Mouse (Mus musculus): ENCODE measurements around the gene Tbx15.

The Tbx15 gene

DNA sequence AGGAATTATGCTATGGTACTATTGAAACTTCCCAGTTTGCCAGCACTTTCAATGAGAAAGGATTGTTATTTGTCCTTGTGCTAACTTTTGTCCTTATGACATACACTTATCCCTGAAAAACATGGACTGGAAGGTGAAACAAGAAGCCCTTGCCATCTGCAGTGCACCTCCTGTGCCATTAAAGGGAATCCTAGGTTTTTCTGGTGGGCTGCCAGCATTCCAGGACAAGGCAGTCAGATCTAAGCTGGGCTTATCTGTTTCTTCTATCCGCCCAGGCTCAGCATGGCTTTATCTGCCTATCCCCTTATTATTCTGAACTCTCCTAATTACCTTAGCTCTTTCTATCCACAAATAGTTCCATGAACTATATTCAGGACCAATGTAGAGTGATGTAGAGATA lies 98.6 kb downstream of the Tbx15 start:
- in situ Hi-C loops (cut with MboI; ENCODE audit: low sequenced_read_pairs) = no loop called here

DNA sequence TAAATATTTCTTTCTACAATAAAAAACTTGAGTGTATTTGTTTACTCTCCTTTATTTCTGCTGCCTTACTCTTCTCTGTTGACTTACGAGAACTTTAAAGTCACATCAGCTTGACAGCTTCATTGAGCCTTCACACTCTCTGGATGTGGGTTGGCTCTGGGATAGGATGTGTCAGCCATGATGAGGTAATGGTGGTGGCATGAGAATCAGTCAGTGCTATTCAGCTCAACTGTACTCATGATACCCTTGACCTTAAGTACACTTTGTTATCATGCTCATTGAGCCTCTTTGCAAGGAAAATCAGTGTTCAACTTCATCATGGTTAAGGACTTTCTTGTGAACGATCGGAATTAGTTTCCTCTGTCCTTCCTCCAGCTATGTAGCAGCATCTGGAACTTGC lies 99.8 kb downstream of the Tbx15 start:
- in situ Hi-C loops (cut with MboI; ENCODE audit: low sequenced_read_pairs) = no loop called here

DNA sequence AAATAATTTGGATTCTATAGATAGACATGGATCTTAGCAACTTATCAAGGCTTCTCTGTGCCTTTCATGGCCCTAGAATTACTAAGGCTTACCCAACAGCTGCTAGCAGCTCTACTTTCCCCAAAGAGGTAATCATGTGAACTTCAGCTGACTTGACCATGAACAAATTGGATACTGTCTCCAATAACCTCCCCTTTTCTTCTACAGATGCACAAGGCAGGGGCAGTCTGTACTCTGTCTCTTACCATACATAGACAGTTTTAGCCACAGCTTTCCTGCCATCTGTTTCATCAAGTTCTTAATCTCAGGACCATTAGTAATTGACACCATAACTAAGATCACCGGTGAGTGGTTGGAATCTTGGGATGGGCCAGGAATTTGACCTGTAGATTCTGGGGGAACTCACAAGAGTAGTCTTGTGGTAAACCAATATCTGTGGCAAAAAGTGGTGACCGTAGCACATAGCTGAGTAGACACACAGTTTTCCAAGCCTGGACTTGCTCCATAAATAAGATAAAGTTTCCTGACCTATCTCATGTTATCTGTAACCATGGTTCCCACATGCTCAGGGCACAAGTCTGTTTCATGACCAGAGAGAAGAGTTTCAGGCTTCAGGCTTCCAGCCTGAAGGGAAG lies 139.6 kb downstream of the Tbx15 start:
- in situ Hi-C loops (cut with MboI; ENCODE audit: low sequenced_read_pairs) = no loop called here

DNA sequence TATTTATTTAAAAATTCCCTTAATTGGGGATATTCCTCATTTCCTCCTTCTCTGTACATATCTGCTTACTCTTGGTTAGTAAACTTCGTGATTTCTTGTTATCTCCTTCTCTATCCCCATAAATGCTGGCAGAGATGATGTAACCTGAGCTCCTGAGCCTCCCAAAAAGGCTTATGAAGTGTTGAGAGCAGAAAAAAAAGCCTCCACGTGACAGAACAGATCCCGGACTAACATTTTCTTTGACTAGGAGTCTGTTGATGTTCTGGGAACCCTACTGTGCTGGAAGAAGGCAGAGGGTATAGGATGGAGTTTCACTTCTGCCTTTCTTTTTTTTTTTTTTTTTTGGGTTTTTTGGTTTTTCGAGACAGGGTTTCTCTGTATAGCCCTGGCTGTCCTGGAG lies 146.9 kb downstream of the Tbx15 start:
- in situ Hi-C loops (cut with MboI; ENCODE audit: low sequenced_read_pairs) = no loop called here
